Mouse (Mus musculus): ENCODE results near the gene Fbxo28.
A peak's percentile ranks its signal among the peaks of the same experiment; 100 is the strongest.

The Fbxo28 gene

DNA sequence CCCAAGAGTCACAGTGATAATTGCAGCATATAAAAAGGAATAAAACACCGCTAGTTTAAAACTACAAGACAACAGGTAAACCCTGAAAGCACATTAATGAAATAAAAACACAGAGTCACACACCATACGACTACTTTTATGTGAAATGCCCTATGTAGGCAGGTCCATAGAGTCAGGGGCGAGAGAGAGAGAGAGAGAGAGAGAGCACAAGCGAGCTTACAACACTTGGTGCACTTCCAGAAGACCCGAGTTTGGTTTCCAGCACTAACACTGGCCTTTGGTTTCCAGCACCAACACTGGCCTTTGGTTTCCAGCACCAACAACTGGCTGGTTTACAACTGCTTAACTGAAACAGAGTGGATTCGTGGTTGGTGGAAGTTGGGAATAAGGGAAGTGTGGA is 564 bp upstream of the Fbxo28 start:
- no peak for DNase-seq (ENCODE audit: low spot score in 2 of 2)

DNA sequence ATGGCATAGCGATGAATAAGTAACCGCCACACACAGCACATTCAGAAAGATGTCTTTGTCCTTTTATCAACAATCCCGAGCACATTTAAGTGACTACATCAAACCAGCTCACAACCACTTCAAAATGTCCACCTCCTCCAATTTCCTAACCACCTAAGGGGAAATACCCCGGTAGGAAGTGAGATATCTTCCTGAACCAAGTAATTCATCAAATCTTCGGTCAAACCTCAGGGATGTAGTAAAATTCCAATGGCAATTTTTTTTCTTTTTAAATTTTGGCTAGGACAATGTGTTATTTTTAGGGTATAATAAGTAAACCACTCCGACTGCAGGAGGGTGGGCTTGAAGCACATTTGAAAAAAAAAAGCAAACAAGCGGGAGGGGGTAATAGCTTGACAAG is 1.1 kb downstream of the Fbxo28 start:
- DNase-seq (ENCODE audit: low spot score in 2 of 2), result no peak

DNA sequence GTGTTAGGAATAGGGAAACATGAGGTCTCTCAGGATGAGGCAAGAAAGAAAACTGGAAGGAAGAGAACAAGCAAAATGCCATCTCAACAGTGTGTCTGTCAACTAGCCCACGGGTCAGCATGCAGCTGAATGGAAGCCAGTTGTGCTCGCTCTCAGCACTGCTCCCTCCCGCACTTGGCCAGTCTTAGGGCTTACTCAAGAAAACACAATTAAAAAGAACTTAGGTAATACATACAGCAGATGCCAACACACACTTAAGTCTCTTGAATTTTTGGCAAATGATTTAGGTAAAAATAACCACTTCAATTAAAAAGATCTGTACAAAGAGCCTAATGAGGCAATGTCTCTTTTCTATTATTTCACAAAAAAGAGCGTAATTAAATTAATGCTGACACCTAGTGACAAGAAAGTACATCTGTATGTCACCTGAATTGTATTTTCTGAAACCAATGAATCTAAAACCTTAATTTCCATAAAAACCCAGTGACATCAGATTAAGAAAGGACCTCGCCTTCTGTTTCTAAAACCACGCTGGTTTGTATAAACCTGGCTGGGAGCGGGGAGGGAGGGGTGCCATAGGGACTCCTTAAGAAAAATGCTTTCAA is 2.4 kb downstream of the Fbxo28 start:
- DNase-seq (ENCODE audit: low spot score in 2 of 2), result no peak

DNA sequence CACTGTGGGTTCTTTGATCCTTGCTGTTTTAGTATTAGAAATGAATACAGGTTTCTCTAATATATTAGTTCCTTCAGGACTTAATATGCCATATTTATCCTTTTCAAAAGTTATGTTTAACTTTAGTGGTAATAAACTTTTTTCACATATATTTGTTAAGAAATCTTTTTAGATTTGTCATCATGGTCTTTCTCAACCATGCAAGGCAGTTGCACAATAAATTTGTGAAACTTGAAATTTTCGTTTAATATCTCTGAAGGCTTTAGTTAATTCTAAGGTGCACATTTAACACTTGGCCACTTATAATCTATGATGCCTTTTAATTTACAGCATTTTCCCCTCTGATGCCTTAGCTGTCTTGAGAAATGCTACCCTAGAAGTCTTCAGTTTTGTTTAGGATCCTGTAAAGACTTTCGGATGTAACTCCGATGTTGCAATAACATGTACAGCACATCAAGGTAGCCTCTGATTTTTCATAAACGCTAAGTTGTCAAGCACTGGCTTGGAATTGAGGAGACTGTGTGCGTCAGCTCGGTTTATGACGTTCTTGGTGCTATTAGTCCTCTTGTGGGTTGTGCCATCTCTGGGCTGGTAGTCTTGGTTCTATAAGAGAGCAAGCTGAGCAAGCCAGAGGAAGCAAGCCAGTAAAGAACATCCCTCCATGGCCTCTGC is 7.5 kb downstream of the Fbxo28 start:
- DNase-seq (ENCODE audit: low spot score in 2 of 2), result no peak

DNA sequence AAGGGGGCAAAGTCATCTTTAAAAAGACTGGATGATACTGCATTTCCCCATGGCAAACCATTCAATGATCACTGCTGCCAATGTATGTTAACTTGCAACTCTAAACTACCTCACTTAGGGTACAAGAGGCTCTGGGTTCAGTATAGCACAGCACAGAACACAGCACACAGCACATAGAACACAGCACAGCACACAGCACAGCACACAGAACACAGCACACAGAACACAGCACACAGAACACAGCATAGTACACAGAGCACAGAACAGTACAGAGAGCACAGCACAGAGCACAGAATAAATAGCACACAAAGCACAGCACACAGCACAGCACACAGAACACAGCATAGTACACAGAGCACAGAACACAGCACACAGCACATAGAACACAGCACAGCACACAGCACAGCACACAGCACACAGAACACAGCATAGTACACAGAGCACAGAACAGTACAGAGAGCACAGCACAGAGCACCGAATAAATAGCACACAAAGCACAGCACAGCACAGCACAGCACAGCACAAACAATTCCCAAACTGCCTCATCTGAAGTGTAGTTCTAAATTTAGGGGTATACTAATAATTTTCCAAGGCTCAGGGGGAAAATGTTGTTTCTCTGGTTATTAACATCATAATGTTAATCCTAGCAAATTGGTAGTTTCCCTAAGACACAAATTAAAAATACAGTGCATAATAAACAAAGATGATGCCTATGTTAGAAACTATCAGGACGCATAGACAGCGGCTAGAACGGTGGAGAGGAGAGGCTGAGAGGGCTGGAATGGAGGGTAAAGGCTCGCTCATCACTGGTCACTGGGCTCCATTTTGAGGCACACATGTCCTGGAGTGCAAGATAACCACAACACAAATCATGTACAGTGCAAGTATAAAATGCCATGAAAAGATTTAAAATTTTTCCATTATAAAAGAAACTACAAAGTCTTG is 9.1 kb downstream of the Fbxo28 start:
- DNase-seq (ENCODE audit: low spot score in 2 of 2), result no peak

DNA sequence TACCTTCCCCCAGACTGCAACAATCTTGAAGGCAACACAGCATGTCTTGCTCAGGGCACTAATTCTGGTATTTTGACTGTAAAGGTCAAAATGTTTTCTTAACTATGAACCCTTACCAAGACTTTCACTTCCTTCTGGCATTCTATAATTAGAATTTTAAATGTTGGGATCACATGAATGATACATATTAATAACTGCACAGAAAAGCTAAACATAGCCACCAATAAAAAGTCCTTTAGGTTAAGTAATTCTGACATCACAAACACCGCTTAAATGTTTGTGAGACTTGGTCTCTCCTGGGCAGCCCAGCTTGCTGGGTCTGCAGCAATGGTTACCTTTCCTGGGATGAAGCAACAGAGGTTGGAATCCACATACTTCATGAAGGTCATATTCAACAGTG is 15.5 kb downstream of the Fbxo28 start:
- DNase-seq (ENCODE audit: low spot score in 2 of 2), result no peak

DNA sequence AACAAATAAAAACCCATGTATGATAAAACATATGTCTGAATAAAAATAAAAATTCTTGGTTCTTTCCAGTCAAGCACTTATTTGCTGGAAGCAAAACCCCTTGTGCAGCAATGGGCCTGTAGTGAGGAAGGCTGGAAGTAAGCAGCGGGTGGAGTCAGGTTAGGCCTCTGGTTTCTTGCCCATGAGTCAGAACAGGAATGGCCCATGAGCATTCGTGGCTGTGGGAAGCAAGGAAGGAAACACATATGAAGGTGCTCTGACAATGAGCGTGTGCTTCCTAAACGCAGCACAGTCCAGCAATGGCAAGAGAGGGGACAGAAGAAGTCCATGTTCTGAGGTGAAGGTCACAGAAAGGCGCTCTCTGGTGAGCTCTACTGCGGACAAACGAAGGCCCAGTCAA is 16.9 kb downstream of the Fbxo28 start:
- DNase-seq (ENCODE audit: low spot score in 2 of 2), result no peak

DNA sequence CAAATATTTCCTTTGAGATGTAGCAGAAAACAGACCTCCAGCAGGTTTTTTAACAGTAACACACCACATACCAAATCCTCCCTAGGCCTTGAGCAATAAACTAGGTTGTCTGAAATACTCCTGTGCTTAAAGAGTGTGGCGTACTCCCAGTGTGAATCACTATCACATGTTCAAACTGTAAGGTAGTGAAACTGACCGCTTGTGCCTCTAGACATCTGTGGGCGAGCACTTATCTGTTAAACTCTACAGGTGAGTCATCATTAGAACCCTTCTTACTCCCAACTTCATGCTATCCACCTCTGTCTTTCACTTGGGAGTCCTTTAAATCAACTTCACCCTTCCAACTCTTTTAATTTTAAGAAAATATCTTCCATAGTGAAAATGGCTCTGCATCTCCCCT is 18.3 kb downstream of the Fbxo28 start:
- DNase-seq (ENCODE audit: low spot score in 2 of 2), result no peak

DNA sequence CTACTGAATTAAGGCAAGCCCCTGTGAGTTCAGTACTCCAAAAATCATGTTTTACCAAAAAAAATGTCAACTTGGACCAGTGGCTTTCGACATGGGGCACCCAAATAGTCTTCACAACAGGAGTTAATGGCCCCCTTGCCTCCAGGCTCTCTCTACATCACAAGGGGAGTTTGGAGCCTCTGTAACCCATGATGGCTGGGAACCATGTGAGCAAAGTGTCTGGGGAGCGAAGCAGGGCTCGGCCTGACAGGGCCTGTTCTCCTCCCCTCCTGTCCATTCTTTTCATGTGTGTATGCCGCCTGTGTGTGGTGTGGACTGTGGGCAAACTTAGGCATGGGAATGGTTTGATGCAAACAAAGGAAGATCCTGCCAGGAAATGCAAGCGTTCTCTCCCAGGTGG is 27.2 kb downstream of the Fbxo28 start:
- no peak for DNase-seq (ENCODE audit: low spot score in 2 of 2)

DNA sequence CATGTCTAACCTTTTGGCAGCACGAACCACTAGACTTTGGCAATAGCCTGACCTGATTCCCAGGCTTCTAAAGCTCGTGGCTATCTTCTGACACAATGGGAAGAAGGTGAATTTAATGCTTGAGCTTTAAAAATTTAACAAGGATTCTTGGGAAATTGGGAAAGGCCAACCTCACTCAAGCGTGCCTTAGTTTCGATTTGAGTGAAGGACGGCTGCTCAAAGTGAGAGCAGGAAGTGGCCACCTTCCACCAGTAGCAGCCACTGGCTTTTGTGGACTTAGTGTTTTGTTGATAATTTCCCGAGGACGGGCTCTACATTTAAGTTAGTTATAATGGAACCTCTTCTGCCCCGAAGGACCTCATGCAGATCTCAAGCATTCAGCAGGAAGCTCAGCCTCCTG is 28.2 kb downstream of the Fbxo28 start:
- no peak for DNase-seq (ENCODE audit: low spot score in 2 of 2)

DNA sequence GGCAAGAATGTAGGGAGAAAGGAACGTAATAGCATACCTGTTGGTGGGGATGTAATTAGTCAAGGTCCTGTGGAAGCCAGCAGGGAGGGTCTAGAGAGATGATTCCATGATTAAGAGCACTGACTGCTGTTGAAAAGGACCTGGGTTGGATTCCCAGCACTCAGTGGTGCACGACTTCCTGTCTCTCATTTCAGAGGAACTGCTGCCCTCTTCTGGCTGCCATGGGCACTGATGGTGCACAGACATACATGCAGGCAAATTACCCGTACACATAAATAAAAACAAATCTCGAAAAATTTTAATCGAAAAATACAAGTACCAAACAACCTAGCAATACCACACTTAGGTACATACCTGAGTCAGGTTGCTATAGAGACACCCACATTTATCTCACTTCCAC is 30.1 kb downstream of the Fbxo28 start:
- DNase-seq (ENCODE audit: low spot score in 2 of 2), result no peak

DNA sequence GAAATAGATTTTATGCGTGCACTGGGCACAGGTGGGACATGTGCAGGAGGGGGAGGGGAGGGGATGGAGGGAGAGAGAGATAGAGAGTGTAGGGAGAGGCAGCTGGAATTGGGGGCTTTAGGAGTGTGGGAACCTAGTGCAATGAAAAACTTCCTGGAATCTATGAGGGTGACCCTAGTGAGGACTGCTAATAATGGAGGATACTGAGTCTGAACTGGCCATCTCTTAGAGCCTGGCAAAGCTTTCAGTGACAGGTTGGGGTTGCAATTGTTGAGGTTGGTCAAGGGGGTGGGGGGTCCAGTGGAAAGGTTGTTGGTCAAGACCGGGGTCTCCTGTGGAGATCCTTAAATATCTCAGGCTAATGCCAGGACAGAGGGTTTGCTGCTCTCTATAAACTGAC is 31.1 kb downstream of the Fbxo28 start:
- no peak for DNase-seq (ENCODE audit: low spot score in 2 of 2)

DNA sequence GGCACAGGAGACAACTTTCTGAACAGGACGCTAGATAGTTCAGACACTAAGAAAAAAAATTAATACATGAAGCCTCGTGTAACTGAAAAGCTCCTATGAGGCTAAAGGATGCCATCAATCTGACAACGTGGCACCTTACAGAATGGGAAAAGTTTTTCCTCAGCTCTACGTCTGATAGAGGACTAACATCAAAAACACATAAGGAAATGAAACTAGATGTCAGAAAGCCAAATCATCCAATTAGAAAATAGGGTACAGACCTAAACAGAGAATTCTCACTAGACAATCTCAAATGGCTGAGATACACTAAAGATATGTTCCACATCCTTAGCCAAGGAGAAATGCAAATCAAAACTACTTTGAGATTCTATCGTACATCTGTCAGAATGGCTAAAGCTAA is 32.0 kb downstream of the Fbxo28 start:
- no peak for DNase-seq (ENCODE audit: low spot score in 2 of 2)

DNA sequence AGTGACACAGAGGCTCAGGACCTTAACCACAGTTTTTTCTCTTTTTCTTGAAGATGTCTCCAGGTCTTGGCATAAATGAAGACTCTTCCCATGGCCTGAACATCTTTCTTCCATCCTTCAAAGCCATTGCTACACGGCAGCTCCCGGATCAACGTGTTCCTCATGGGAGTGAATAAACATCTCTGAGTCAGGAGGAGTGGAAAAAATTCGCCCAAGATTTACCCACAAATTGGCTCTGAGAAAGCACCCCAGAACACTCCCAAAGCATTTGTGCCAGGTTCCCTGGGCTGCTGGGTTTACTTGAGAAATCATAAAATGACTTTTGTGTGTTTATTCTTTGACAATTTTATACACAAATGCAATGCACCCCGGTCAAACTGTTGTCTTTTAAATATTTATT is 38.5 kb downstream of the Fbxo28 start:
- DNase-seq (ENCODE audit: low spot score in 2 of 2), result peak in 1 of 2 experiments; percentile 9

DNA sequence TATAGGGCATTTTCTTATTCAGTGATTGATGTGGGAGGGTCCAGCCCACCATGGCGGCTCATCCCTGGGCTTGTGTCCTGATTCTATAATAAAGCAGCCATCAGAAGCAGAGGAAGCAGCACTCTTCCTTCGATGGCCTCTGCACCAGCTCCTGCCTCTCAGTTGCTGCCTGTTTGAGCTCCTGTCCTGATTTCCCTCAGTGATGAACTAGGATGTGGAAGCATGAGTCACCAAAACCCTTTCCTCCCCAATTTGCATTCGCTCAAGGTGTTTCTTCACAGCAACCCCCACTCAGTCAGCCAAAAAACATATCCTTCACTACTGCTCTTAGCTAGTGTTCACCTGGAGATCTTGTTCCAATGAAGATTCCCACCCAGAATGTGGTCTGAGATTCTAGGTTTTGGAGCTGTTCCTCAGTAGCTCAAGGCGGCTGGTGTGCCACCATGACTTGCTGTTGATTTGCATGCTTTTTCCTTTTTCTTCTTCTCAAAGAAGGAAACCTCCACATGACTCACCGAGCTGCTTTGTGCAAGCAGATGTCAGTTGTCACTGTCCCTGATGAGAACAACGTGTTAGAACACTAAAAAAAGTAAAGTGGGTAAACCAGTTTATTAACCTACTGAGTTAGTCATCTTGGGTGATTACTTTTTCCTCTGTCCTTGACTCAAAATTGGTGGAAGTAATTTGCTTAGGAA is 39.1 kb downstream of the Fbxo28 start:
- peak in 1 of 2 experiments; percentile 19 for DNase-seq (ENCODE audit: low spot score in 2 of 2)

DNA sequence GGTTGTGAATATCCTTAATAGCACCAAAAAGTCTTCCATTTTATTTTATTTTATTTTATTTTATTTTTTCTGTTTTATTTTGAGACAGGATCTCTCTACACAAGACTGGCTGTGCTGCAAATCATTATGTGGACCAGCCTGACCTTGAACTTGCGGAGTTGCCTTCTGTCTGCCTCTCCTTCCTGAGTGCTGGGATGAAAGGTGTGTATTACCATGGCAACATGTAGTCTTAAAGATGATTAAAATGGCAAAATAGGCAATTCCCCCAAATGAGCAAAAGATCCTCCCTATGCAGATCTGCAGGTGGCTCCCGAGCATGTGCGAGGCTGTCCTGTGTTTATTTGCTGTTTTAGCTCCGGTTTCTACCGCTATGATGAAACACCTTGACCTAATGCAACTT is 43.6 kb downstream of the Fbxo28 start:
- DNase-seq (ENCODE audit: low spot score in 2 of 2), result peak in 1 of 2 experiments; percentile 10

DNA sequence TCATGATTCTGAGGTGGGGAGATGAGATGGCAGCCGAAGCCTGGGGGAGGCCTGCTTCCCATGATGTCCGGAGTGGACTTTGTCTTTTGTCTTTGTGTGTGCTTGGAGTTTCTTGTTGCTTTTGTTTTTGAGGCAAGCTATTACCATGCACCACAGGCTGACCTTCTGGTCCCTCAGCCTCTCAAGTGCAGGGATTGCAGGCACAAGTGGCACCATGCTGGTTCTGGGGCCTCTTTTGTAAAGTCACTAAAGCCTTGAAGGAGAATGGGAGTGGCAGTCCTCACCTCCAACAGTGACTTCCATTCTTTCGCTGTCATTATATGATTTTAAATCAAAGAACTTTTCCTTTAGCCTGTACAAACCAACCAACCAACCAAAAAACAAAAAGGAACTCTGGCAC is 44.2 kb downstream of the Fbxo28 start:
- DNase-seq (ENCODE audit: low spot score in 2 of 2), result peak in 1 of 2 experiments; percentile 35

DNA sequence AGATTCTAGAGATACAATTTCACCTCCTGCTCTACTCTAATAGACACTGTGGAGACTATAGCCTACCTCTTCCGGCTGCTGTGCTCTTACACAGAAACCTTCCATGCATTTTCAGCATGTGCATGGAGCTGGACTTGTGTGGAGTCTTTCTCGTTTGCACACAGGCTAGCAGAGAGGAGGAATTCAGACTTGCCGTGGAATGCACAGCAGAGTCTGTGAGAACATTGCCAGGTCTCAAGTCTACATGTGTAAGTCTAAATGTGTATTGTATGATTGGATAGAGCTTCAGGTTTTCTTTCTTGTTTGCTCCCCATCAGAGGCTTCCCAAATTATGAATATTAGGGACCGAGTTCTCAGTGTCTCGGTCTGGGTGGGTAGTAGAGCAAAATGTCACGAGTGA is 44.6 kb downstream of the Fbxo28 start:
- peak in 1 of 2 experiments; percentile 33 for DNase-seq (ENCODE audit: low spot score in 2 of 2)

DNA sequence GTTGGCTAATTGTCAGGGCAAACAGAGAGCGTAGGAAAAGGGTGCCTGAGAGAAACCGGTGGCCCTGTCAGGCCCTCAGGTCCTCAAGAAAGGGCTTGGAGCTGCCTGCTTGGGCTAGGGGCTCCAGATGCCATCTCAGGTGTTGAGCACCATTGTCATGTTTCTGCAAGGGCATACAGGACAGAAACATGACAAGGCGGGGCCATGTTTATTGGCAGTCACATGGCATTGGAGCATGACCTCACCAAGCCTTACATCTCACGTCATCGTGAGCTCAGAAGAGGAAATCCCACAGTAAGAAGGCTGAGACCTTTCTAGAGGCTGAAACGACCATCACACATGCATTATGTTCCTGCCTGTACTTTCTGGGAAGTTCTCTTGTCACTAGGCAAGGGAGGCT is 45.3 kb downstream of the Fbxo28 start:
- DNase-seq (ENCODE audit: low spot score in 2 of 2), result peak in 1 of 2 experiments; percentile 50

DNA sequence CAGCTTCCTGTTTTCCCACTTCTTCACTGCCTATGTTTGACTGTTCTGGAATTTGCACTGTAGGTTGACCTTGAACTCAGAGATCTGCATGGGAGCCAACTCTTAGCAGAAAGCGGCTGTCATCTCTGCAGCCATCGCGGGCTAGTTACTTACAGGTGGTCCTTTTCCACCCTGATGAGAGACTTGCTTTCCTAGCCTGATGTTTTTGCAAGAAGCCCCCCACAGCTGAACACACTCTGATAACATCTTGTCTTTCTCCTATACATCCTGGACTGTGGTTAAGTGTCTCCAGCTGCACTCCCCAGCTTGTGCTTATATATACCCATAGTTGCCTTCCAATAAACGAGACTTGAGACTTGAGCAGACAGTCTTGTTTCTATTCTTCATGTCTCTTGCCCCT is 49.1 kb downstream of the Fbxo28 start:
- peak in 1 of 2 experiments; percentile 17 for DNase-seq (ENCODE audit: low spot score in 2 of 2)

DNA sequence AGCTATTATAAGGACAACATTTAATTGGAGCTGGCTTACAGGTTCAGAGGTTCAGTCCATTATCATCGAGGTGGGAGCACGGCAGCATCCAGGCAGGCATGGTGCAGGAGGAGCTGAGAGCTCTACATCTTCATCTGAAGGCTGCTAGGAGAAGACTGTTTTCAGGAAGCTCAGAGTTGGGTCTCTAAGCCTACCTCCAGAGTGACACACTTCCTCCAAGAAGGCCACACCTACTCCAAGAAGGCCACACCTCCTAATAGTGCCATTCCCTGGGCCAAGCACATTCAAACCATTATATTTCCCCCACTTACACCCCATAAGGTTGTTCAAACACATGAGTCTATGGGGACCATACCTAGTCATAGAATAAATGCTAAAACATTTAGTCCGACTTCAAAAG is 50.7 kb downstream of the Fbxo28 start:
- DNase-seq (ENCODE audit: low spot score in 2 of 2), result peak in 1 of 2 experiments; percentile 25

DNA sequence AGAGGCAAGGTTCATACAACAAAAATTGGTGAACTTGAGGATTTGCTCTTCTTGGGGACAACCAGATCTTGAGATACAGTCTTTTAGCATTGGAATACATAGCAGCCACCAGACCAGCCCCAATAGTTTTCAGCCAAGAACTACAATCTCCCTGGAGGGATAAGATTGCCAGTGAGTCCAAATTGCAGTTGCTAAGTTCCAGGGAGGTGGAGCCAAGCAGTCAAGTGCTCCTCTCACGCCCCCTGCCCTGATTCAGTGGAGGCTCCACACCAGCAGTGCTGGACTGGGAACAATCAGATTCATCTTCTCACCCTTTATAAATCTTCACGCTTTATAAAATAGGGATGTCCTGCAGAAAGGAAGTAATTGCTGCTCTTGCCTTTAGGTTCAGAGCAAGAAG is 51.6 kb downstream of the Fbxo28 start:
- DNase-seq (ENCODE audit: low spot score in 2 of 2), result peak in 1 of 2 experiments; percentile 54
